Mouse (Mus musculus): ENCODE data around the gene Rrbp1.

Gene Rrbp1

GRCm38 (mm10) chr2:144005166-144005955 lies 5.7 kb downstream of the Rrbp1 start:
- peak; percentile 69 to 79 for DNase-seq

GRCm38 (mm10) chr2:144003544-144003943 lies 7.5 kb downstream of the Rrbp1 start:
- DNase-seq: peak; percentile 20 to 31

- DNase-seq: no peak
These were observed 8.7 kb downstream of the Rrbp1 start for GRCm38 (mm10) chr2:144002229-144002984.

DNA sequence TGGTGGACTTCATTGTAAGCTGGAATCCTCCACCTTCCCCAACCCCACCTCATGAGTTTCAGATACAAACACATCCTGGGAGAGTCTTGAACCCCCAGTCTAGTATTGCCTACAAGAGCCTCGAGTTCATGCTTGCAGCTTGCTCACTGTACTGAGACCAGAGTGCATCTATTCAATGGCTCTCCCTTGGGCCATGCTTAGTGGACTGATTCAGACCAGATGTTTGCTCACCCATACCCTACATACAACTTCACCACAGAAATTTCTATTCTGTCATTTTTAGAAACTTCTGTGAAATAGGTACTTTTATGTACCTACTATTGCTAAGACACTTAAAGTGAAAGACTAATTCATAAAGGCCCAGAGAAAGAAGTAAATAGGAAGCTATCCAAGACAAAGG lies 18.1 kb downstream of the Rrbp1 start:
- DNase-seq: no peak

DNA sequence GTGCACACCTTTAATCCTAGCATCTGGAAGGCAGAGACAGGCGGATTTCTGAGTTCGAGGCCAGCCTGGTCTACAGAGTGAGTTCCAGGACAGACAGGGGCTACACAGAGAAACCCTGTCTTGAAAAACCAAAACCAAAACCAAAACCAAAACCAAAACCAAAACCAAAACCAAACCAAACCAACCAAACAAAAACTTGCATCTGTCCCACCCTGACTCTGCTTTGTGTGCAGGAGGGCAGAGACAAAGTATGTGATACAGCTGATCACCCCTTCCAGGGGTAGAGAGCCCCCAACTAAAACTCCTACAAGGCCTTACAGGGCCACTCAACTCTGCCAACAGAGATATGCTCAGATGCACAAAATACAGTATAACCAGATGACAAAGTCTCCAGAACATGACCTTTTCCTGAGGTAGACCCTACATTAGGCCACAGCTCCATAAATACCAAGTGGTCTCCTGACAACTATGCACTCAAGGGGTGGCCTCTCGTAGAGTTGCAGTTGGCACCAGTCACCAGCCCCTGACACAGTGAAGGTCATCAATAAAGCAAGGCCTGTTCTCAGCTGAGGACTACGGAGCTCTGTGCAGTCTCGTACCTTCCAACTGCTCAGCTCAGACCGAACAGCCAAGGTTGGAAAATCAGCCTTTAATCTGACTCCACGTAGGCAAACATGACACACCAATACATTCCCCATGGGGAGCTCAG lies 18.9 kb downstream of the Rrbp1 start:
- DNase-seq: no peak

DNA sequence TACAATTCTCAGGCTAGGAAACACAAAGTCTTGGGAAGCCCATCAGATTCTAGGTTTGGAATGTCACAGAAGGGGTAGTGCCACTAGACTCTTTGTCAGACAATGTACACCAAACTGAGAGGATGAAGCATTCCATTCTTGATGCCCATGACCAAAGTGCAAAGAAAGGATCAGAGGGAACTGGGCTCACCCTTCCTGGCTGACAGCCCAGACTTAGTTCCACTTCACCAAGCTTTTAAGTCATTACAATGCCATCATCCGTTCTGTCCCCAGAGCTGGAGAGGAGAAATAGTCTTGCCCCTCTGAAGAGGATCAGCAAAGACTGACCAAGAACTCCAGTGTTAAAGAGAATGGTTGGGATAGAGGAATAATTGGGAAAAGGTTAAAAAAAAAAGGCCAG lies 20.1 kb downstream of the Rrbp1 start:
- DNase-seq: peak; percentile 35 to 67

DNA sequence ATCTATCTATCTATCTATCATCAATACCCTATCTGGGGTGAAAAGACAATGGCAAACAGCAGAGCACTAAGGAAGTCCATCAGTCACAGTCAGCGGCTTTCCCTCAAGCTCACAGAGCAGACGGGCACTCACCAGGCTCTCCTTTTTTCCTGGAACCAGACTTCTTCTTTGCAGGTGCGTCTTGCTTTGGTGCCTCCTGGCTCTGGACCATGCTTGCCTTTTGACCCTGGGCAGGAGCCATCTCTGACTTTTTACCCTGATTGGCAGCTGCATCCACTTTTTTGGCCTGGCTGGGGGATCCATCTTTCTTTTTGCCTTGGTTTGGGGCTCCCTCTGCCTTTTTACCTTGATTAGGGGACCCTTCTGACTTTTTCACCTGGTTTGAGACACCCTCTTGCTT lies 23.0 kb downstream of the Rrbp1 start:
- no peak for DNase-seq

- DNase-seq: no peak
These were observed 23.6 kb downstream of the Rrbp1 start for GRCm38 (mm10) chr2:143987485-143987884.

GRCm38 (mm10) chr2:143983482-143983881 lies 27.6 kb downstream of the Rrbp1 start:
- no peak for DNase-seq

DNA sequence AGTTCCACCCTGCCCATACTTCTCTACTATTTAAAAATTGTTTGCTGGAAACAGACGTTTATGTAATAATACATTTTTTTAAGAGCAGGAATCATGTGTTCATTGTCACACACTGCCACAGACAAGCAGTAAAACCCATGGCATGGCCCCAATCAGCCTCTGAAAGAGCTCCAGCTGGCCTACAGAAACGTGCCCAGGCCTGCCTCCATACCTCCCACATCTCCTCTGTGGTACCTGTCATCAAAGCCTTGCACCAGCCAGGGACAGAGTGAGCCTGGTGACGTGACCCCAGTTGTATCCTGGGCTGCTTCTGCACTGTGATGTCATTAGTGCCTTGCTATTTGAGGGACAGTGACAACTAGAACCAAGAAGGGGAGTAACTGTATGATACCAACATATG lies 28.2 kb downstream of the Rrbp1 start:
- DNase-seq: no peak

DNA sequence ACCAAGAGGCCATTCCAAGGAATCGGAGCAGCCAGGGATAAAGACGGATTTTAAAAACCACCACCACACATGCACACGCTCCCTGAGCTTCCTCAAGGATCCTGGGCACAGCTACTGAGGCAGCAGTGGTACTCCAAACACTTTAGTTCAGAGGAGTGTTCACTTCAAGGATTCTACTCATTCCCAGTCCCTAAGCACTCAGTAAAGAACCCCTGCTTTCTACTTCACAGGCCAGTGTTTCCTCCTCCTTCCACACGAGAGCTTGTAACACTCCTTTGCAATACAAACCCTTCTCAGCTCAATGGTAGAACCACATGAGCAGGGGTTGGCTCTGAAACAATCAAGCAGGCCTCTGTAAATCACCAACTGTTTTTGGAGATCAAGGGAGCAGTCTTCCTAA lies 28.9 kb downstream of the Rrbp1 start:
- peak; percentile 25 to 39 for DNase-seq

DNA sequence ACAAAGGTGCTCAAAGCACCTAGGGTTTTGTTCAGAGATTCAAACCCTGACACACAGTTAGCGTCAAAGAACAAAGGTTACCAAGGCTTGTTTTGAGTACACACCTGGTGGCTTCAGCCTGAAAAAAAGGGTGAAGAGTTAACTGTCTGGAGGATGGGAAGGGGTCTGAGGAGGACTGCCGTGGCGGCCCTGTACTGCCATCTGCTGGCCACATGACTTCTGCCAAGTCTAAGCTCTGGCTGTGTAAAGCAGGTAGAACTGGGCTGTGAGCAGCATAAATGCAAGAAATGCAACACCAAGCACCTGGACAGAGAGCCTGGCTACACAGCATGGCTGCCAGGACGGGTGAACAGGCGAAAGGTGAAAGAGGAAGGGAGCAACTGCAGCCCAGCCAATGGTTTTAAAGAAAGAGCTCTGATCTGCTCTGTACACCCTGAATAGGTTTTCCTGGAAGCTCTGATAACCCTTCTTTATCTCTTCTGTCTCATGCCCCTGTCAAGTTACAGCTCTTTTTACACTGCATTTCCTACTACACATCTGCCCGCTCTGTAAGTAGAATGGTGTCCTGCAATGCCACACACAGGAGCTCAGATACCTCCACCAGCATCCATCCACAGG lies 30.2 kb downstream of the Rrbp1 start:
- DNase-seq: peak; percentile 44 to 55

GRCm38 (mm10) chr2:143978444-143979147 lies 32.5 kb downstream of the Rrbp1 start:
- no peak for DNase-seq

DNA sequence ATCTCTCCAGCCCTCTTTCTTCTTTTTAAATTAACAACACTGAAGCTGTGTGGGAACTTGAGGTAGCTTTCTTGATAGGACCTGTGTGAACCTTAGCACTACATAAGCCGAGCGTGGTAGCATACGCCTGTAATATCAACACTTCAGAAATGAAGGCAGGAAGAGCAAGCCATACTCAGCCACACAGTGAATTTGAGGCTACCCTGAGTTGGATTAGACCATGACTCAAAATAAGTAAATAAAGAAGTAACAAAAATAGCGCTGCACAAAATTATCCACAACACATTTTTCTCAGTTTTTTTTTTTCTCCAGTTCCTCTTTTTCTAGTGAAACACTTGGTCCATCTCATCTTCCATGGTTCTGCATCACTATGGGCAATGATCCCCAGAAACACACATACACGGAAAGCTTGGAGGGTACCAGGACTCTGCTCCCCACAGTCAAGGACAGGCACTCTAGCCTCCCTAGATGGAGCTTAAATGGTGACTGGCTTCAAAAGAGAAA lies 35.9 kb downstream of the Rrbp1 start:
- no peak for DNase-seq

GRCm38 (mm10) chr2:143973161-143973560 lies 37.9 kb downstream of the Rrbp1 start:
- DNase-seq: no peak

DNA sequence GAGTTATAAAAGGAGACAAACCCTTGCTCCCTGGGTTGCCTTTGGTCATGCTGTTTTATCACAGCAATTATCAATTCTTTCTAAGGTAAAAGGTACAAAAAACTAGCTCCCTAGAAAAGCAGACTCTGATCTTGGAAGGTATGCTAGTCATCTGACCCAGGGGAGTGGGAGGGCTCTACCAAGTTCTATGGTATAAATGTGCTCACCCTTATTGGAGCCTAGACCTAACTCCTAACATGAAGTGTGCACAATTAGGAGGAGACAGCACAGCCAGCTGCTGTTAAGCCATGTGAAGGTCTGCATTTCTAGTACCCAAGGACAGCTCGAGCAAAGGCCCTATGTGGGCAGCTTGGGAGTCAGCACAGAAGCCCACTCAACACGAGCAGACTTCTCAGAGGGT lies 39.2 kb downstream of the Rrbp1 start:
- no peak for DNase-seq

DNA sequence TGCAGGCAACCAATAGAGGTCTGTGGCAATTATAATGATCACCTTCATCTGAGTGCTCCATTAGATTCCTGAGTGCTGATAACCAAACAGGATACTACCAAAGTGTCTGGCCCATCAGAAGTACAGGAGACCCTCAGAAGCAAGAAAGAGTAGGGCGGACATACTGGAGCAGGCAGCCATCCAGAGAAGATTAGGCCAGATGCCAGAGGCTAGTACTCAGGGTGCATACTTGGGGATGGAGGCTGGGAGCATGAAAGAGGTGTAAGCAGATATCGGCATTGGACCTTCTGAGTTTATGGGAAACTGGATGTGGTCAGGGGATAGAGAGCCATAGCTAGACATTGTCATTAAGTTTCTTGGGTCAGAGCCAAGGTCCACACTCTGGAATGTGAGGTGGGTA lies 40.2 kb downstream of the Rrbp1 start:
- DNase-seq: no peak

DNA sequence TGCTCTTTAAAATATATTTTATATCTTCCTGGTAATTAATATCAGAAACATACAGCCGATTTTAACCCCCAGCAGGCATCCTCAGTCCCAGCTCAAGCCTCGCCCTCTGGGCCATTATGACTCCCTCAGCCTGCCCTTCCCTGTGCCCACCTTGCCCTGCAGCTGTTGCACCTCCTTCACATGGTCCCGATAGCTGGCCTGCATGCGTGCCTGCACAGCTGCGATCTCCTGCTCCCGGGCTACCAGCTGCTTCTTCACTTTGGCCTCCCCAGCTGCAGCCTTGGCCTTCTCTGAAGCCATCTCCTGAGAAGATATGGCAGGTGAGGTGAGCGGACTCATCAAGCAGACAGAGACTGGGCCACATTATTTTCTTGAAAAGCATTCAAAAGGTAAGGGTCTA lies 41.8 kb downstream of the Rrbp1 start:
- DNase-seq: no peak

DNA sequence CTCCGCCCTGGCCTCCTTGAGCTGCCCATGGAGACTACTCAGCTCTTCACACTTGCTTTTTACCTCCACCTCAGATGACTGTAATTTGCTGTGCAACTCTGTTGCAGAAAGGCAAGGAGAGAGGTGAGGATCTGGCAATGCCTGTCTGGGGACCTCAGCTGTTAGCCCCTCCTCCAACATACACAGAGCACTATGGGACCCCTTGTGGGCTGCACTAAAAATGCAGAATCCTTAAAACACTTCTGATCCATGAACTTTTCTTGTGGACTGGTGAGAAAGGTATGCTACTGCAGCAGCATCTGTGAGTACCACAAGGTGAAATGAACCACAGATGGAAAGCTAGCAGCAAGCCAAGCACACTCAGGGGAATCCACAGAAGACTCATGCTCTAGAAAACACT lies 47.7 kb downstream of the Rrbp1 start:
- DNase-seq: no peak

- peak in 1 of 2 experiments; percentile 12 for DNase-seq
These were observed 48.9 kb downstream of the Rrbp1 start for GRCm38 (mm10) chr2:143962192-143962591.

DNA sequence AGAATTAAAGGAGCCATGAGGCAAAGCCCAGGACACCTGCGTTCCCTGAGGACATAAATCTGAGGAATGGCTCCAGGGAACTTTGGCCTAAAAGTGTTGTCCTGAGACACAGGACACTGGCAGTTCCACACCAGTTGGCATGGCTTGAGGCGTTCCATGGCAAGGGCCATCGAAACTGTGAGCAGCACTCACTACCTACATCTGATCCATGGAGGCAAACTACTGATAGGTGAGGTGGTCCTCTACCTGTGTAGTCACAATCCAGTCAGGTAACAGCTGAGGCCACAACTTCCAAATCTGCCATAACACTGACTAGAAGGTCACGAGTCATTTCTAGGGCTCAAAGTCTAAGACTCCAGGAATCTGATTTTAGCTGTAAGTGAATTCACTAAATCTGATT lies 55.3 kb downstream of the Rrbp1 start:
- DNase-seq: no peak

GRCm38 (mm10) chr2:143955004-143955403 lies 56.1 kb downstream of the Rrbp1 start:
- no peak for DNase-seq
